Mouse (Mus musculus) cerebellum, postnatal 10 days (tissue): ENCODE data around the gene Fibin.

Experiments
- DNase-seq, 2 experiments: peaks; one replicate each; pipeline ENCODE4 v3.0.0; 2021; ENCODE audit warnings: mixed read lengths in 2 of 2

The Fibin gene

DNA sequence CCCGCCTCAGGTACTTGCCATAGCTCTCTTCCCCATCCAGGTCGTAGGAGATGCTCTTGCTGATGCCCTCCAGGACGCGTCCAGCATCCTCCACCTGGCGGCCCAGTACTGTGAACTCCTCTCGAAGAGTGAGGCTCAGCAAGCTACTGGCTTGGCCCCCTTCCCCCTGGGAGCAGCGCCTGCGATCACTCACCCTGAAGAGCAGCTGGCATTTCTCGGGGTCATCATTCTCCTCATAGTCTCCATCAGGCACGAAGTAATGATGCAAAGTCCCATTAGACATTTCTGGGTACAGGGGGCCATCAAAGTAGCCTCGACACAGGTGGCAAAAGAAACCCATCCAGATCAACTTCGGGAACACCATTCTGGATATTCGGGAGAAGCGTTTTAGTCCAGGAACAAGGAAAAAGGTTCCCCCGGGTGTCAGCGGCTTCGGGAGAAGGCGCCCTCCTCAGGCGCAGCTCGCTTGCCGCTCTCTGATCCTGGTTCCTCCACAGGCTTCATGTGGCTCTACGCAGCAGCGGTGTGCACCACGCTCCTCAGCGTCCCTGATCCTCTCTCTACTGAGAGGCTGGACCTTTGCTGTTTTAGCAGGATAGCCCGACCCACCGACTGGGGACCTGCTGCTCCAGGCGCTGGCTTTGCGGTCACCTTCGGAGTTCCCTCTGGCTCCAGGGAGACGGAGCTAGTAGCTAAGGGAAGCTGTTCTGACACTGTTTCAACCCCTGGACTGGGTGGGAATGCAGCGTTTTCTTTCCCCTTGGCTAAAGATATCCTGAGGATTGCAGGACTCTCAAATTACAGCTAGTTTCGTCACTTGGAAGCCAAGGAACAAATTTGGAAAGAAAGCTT is at the start of gene Fibin:
Fibin (minus strand) TSS at position 752 of the 852 bp plus-strand sequence.
- DNase-seq: peak; percentile 49 to 57

DNA sequence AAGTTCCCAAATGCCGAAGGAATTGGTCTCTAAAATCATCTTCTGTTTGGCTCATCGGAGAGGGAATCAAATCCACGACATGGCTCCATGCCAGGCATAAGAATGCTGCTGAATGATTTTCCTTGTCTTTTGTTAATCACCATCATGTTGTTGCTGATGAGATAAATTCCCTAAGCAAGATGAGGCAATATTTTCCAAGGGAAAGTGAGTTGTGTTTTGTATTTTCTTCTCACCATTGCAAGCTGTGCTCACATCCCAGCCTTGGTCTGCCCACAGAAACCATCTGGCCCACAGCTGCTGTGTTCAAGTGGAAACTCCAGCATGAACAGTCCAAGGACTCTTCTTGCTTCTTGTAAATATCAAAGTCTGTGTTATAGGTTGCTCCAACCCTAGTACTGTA is 48.4 kb upstream of the Fibin start:
- DNase-seq: peak; percentile 7 to 10

DNA sequence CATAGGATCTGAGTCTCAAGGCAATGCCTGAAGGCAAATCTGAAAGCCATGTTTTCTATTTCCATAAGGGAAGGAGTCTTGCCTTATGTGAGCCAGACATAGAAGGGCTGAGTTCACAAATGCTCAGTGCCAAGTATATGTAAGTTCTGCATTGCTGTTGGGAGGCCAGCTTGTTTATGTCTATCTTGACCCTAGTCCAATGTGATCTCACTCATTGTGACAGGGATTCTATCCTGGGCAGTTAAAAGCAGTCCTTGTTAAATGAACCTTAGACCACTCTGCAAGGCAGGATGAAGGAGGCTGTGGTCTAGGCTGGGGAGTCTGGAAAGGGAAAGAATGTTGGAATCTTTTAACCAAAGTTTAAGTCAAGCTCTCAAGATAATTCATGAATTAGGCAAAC is 45.8 kb upstream of the Fibin start:
- DNase-seq: no peak

DNA sequence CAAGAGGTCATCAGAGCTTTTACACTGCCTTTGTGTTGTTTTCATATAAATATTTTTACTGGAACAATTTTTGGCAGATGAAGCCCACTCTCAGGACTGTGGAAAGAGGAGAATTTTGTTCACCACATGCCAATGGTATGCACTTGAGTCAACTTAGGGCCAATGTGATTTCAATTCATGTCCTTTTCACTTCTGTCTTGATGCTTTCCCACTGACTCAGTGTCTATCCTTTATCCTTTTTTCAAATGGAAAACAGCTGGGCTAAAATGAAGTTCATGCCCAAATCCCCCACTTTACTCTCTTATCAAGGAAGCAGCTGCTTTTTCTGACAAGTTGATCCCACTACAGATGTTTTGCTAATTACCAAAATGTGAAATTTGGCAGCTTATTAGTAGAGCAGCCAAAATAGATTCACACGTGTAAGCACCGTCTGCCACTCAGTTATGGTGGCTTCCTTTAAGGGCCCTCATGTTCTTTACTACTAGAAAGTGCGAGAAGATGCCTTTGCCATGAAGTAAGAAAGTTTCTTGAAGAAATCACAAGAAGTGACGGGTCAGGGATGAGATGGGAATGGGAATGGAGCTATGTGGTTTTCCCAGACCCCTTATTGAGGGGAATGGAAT is 29.8 kb upstream of the Fibin start:
- no peak for DNase-seq

DNA sequence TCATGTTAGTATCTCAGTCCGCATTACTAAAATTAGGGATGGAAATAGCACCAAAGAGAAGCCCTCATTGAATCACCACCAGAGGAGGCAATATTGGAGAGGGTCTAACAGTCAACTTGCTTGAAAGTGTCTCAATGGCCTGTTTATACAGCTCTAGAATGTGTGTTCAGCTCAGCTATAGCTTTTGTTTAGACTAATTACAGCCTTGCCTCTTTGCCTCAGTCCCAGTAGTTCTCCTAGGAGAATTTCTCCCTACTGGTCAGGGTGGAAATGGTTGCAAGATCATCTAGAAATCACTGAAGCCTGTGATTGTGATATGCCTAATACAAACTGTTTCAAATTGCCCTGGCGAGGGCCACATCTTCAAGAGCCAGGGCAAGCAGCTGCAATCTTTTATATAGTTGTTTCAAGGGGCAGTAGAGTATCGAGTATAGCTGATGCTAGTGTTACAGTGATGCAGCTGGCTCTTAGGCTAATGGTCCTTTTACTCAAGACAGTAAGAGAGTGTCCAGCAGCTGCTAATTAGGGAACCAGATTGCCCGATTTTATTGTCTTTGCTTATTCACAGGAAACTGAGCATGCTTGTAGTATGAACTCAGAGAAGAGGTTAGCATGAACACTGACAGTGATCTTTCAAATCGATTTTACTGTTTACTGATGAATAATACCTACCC is 27.9 kb upstream of the Fibin start:
- no peak for DNase-seq

DNA sequence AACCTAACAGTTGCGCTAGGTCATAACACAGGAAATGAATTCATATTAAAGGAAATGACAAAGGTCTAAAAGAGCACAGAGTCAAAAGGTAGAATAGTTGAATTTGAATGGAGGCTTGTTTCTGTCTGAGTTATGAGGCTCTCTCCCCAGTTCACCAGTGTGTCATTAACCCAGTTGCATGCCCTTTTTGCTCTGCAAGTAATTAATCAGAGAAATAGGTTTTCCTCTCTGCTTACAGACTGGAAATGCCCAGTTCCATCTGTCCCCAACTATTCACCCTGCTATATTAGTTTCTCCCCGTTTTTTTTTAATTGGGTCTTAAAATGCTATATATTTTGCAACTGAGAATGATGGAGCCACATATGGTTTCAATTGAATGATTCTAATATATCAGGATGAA is 16.8 kb upstream of the Fibin start:
- DNase-seq: no peak

DNA sequence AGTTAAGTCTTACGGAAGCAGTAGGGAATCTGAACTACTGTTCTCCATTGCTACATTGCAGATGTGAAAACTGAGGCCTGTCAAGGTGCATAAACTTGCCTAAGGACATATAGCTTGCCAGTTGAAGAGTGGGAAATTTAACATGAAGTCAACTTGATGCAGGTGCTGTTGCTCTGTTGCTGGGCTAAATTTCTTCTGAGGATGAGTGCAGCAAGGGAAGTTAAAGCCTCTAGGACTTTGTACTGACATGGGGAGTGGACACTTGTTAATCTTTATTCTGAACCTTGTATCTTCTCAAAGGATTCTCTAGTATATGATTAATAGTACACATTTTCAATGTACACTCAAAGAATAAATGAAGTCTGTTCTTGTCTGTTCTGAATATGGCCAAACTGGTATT is 13.7 kb upstream of the Fibin start:
- DNase-seq: no peak

DNA sequence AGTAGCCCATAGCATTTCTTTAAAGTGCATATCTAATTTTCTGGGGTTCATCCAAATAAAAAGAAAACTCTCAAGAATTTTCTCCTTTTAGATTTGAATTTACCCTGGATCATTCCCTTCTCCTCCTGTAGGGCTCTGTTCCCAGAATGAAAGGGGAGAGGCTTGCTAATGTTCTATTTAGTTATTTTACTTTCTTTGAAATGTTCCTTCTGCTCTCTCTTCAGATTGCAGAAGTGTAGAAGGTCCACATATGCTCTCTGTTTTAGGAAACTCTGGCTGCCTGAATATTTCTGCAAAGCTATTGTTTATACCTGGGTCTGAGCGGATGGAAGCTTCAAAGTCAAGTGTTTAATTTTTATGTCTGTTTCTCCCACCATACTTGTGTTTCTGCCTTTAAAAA is 12.5 kb upstream of the Fibin start:
- DNase-seq: no peak

DNA sequence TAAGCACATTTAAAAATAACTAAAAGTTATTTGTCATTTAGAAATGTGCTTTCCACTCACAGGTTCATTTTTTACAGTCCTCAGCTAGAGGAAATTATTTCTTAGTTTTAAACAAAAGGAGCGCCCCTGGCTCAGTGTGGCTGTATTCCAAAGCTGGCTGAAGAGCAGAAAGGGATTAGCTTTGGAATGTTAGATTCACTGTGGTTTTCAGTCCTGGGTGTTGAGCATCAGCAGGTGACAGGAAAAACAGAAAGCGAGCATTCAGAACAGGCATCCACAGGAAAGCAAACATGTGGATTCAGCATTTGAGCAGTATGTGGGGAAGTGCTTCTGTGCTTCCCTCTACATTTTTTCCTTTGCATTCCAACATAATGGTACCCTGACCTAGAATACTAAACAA is 10.2 kb upstream of the Fibin start:
- no peak for DNase-seq

DNA sequence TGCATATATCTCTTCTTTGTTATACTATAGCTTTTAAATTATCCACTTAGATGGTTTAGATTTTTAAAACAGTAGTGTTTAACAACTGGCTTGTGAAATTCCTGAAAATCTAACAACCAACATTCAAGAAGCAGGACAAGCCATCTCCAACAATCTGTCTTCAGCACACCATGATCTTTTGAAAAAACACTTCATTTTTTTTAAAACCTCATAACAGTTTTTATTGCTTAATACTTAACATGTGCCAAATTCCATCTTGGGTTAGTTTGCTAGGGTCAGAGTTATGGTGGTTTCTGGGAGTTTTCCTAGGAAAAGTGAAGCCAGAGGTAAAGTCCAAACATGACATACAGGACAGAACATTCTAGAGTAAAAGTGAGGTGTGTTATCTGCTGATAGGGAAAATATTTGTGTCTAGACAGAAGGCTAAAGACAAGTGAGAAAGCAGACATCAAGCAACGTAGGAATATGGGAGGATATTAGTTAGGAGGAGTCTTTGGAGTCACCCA is 4.5 kb upstream of the Fibin start:
- no peak for DNase-seq

DNA sequence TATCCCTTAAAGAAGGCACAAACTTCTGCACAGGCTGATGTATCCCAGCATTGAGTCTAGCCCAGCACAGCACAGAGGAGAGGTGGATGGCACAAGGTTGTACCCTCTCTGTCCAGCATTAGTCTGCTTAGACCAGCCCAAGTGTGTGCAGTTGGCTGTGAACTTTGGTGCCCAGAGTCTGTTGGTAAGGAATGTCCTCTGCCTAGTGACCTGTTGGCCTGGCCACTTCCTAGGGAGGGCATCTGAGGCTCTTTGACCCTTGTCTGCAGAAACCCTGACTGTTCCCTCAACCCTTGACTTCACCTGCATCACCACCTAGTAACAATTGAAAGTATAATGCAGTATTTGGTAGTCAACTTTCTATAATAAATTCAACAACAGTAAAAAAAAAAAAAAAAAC is 2.4 kb upstream of the Fibin start:
- DNase-seq: no peak

DNA sequence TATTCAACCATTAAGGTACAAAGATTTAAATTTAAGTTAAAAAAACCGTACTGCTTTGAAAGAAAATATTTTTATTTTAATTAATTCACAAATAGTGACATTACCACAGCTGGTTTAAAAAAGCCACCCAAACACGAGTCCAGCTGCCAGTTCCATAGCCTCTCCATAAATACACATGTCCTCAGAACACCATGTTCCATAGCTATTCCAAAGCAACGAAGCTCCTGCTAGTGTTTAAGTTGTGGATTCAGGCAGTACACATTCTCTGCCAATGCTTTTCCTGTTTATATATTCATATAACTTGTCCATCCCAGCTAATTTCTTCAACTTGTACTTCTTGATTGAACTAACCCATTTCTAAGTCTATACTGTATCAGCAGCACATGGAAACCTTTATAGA is 872 bp upstream of the Fibin start:
- no peak for DNase-seq

DNA sequence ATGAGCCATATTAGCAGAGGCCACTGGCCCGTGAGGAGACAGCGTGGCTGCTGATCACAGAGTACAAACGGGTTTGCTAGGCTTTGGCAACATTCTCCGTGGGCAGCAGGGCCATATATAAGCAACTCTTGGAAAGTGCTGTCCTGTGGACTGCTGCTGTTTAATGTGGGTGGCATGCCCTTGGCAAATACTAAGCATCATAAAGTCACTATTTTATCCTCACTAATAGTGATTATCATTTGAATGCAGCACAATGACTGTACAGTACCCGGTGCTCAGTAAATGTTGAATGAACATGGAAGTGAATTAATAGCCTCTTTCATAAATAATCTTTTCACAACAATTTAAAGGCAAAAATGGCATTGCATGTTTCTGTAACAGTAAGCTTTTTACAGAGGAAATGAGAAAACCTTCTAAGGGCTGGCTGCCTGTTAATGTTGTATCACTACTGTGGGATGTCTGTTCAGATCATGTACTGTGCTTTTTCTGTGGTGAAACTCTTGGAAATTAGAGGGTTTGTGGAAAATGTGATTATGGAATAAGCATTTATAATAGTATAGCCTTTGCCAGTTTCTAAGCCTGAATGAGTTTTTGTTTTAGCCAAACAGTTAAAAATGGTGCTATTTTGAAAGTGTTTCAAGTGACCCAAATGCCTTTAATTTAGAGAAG is 9.5 kb downstream of the Fibin start:
- DNase-seq: peak in 1 of 2 experiments; percentile 8

DNA sequence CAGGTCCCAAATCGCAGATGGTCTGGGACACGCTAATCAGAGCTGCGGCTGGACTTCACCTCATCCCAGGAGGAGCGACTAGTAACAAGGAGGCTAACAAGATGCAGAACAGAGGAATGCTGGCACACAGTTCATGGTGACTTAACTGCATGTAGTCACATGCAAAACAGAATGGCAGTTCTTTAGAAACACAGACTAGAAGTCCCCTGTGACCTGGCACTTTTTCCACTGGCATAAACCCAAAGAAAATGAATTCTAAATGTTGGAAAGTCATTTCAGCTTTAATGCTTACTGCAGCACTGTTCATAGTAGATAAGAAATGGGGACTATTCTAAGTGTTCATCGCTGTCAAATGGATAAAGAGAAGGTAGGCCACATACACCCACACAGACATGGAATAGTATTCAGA is 11.1 kb downstream of the Fibin start:
- peak; percentile 9 to 21 for DNase-seq

DNA sequence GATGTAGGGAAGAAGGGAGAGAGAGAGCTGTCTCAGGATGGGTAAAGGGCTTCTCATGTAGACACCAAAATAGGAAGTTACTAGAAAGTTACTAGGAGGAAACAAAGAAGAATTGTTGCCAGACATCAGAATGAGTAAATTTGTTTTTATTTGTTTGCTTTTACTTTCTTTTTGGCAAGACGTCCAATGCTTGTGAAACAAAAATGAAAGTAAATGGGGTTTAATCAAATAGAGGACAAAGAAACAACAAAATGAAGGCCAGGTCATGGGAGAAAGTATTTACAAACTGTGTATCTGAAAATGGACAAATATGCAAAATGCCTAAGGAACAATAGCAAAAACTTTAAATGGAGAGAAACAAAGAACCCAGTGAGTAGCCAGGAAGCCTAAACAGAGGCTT is 11.6 kb downstream of the Fibin start:
- no peak for DNase-seq

DNA sequence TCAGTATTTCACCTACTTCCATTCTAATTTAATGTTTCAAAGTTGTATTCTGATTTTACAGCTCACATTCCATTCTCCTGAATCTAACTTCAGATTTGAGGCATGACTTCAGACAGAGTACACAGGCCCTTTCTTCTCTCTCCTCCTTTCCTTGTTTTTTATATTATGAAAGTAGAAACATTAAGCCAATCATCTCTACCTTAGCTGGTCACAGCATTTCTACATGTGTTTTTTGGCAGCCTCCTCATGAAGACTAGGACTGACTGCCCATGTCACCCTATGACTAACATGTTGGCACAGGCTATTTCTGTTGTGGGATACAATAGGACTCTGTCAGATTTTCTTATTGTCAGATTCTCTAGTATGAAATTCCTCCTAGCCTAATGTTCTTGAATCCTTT is 34.0 kb downstream of the Fibin start:
- DNase-seq: no peak

DNA sequence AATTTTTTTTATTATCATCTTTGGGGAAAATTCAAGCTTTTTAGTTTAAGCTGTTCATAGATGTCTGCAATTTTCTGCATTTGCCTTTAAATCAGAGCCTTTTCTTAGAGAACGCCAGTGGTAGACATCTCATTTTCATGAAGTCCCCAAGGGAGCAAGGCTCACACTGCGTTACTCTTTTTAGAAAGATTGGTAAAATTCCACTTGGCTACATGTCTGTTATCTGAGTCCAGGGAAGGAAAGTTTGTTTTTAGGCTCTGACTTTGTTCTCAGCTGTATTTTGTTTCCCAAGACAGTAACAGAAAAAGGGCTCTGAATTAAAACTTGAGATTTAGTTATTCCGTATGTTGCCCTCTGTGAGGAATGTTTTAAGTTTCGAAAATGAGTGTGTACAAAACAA is 43.0 kb downstream of the Fibin start:
- no peak for DNase-seq

DNA sequence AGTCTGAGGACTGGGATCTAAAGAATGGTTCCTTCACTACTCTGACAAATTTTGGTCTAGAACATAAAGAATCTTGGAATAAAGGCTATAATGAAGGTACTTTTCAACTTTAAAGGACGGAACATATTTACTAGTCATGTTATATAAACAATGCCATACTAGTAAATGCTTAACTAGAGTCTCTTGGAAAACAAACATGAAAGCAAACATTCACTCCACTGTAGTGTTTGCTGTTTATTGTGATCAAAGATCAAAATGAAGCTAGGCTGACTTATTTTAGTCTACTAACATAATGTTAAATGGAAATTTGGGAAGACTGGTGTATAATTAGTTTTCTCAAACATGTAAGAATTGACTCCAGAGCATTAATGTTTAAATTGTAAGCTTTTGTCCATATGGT is 43.7 kb downstream of the Fibin start:
- no peak for DNase-seq

DNA sequence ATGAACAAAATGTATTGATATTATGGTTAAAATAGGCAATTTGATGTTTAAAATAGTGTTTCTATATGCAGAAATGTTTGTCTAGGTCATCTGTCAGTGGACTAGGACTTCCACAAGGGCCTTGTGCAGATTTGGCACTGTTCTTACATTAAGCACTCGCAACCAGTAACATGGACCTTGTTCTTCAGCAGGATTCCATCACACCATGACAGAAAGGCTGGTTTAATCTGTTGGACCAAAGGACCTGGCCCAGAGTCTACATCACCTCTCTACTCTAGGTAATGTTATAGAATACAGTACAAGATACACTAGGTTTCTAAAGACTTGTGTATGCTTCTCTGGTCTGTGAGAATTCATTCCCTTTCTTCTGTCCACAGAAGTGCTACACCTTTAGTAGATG is 44.3 kb downstream of the Fibin start:
- DNase-seq: no peak

DNA sequence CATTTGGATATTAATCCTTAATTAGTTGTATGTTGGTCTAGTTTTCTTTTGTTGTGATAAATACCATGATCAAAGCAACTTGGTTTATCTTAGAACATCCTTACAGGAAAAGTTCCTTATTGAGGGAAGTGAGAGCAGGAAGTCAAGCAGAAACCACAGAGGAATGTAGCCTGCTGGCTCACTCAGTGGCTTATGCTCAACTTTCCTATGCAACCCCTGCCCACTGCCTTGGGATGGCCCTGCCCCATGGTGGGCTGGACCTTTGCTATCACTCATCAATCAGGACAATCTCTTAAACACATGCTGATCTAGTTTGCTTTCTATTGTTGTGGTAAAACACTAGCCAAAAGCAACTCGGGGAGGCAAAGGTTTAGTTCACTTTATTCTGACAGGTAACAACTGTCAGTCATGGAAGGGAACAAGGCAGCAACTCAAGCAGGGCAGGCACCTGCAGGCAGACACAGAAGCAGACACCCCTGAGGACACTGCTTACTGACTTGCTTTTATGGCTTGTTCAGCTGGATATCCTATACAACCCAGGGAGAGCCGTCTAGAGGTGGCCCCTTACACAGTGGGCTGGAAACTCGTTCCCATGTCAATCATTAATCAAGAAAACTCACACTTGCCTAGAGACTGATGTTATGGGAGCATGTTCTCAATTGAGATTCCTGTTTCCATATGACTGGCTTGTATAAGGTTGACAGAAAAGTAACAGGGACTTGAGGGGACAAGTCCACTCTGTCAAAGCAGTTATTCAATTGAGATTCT is 46.7 kb downstream of the Fibin start:
- no peak for DNase-seq

DNA sequence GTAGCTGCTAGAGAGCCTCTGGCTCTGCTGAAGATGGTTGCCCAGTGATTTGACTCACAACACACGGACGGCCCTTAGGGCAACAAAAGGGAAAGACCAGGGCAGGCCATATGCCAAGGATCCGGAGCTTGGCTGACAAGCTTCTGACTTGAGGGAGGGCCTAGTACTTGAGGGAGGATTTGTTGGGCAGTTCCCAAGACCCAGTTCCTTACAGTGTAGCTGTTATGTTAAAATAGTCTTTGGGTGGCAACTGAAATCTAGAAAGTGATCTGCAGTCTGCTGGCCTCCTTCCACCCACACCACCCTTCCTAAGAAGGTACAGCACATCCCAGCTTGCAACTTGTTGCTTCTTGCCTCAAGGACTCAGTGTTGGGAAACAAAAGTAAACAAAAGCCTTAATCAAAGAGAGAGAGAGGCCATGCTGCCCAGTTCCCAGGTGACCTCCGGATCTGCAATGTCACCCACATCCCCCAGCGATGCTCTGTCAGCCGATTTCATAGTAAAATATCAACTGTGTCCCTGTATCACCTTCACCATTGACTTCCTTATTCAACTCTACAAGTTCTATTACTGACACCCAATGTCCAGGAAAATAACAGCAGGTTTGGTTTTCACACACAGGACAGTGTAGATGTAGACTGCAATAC is 48.4 kb downstream of the Fibin start, which contains the start of gene Bbox1:
Bbox1 (minus strand) TSS at position 52 of the 647 bp plus-strand sequence.
- peak; percentile 30 to 64 for DNase-seq

DNA sequence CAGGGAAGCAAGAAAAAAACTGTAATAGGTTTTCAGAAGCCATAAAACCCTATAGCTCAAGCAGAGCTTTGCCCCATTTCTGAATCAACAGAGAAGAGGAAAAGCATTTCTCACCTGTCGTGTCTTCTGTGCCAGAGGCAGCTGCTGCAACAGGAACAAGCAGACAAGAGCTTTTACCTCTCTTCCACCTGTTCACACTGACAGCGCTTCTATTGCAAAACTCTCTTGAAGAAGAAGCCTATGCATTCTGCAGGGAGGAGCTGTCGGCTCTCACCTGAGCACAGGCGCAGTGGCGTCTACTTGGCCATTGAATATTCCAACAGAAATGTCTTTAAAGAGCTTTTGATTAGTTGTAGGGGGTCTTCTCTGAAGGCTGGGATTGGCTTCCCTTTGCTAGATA is 48.9 kb downstream of the Fibin start:
- DNase-seq: no peak
